In the genomic region with DNA sequence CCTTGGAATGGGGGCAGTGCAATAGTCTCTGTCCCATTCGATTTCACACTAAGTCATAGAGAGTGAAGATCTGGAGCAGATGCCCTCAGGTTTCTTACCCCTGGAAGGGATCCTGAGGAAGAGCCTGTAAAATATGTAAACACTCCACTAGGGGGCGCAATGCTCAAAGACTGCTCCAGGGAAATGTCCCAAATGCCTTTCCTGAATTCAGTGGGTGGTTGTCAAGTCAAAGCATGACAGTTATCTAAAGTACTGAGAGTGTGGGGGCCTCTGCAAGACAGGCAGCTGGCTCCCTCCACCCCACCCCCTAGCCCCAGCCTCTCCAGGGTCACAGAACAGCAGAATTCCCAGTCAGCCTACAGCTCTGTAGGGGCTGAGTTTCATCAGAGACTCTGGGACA, we compare ENCODE assay signal across 8 mouse cellular contexts. TPM values are rescaled to one million over a fixed set of nuclear protein-coding genes. Genes with fewer than 3 reads are reported as not detected.
A peak's percentile ranks its signal among the peaks of the same experiment; 100 is the strongest.
DNase-seq lines count a peak whose midpoint lies in the region; ATAC-seq and TF ChIP-seq lines count a peak whose summit lies in the region.
"Had no signal": no experiment of that assay in that cellular context is flagged by ENCODE, and none has a peak within 500 bp of the region (broad histone marks: within the 10 kb centered on the region; RNA-seq: fewer than 3 reads in every experiment).

No protein-coding gene starts in this region.

- intact Hi-C loops in gastrocnemius, postnatal 36 days (cut with DNase I) = no loop called here

- ATAC-seq in hindbrain, postnatal 0 days = peak; percentile 8; the same call in 1 of the 2 replicates

- TF ChIP-seq POLR2A in MEL (IDR thresholded peaks at IDR 0.05; ENCODE audit: control insufficient read depth in 1 of 2, insufficient read depth in 1 of 2, low read depth in 1 of 2, low read length in 2 of 2, poor library complexity in 1 of 2) = no peak

- H3K9me3 ChIP-seq in MEL (replicated peaks; ENCODE audit: insufficient read depth, low read length) = no peaks in the 10 kb centered on the region
- H3K9me3 ChIP-seq in hindbrain, postnatal 0 days (ENCODE audit: low read length) = no peaks in the 10 kb centered on the region

- TF ChIP-seq EP300 in MEL (IDR thresholded peaks at IDR 0.05; ENCODE audit: low read depth in 1 of 2, low read length in 2 of 2) = no peak

- peak; percentile 19 for TF ChIP-seq RAD21 in MEL (IDR thresholded peaks at IDR 0.05; ENCODE audit: low read depth, low read length)

- H3K4me1 ChIP-seq in MEL (ENCODE audit: control insufficient read depth in 1 of 2, insufficient read depth in 2 of 2, low read length in 2 of 2) = no peaks in the 10 kb centered on the region
- H3K4me1 ChIP-seq in hindbrain, postnatal 0 days (ENCODE audit: insufficient read depth, low read length) = 0 out of 2 replicates have a peak, but pooled peaks cover 6% of the 10 kb centered on the region

- H3K4me2 ChIP-seq in hindbrain, postnatal 0 days (ENCODE audit: low read depth, low read length) = no peak overlapping the region

- no peak overlapping the region for H3K27ac ChIP-seq in MEL (ENCODE audit: control insufficient read depth, low read depth, low read length)
- H3K27ac ChIP-seq in hindbrain, postnatal 0 days = no peak overlapping the region

- TF ChIP-seq CTCF in MEL (IDR thresholded peaks at IDR 0.05 in 2 of 3, conservative IDR thresholded peaks at IDR 0.05 in 1 of 3; ENCODE audit: control insufficient read depth in 1 of 3, insufficient read depth in 1 of 3, low read depth in 2 of 3, low read length in 3 of 3, poor library complexity in 1 of 3, severe bottlenecking in 1 of 3) = peak; percentile 46 to 64 (median 50)
- peak; percentile 61 for TF ChIP-seq CTCF in hindbrain, postnatal 0 days (IDR thresholded peaks at IDR 0.05; ENCODE audit: low read depth)

- WGBS in hindbrain, postnatal 0 days = 31% methylated on average over 2 of the region's 2 CpGs

- H3K27me3 ChIP-seq in MEL (ENCODE audit: control insufficient read depth in 1 of 2, insufficient read depth in 2 of 2, low read length in 2 of 2) = peaks cover 3 to 10% of the 10 kb centered on the region in 2 experiments; a peak in 3 of 4 replicates
- H3K27me3 ChIP-seq in hindbrain, postnatal 0 days (ENCODE audit: insufficient read depth, low read length) = no peaks in the 10 kb centered on the region

- H3K9ac ChIP-seq in MEL (ENCODE audit: control insufficient read depth, low read depth, low read length, poor library complexity, severe bottlenecking) = no peak overlapping the region
- H3K9ac ChIP-seq in hindbrain, postnatal 0 days (replicated peaks; ENCODE audit: low read length) = no peak overlapping the region

- DNase-seq in layer of hippocampus, adult 11-12 months (ENCODE audit: low spot score) = peak; percentile 25
- DNase-seq in layer of hippocampus, postnatal 36 days = no peak
- peak; percentile 47 to 50 for DNase-seq in B cell, adult 2 months
- DNase-seq in MEL (ENCODE audit: low read depth, low spot score) = peak; percentile 29
- peak; percentile 64 for DNase-seq in hindbrain, postnatal 0 days (ENCODE audit: low spot score)
- DNase-seq in right cerebral cortex, postnatal 10 days (ENCODE audit: low spot score in 2 of 2) = no peak
- DNase-seq in gastrocnemius, postnatal 36 days = no peak
- DNase-seq: heart, postnatal 10 days had no signal

- no peak overlapping the region for H3K4me3 ChIP-seq in MEL (ENCODE audit: control insufficient read depth in 1 of 2, insufficient read depth in 1 of 2, low read depth in 2 of 2, low read length in 2 of 2)
- no peak overlapping the region for H3K4me3 ChIP-seq in hindbrain, postnatal 0 days (ENCODE audit: low read length)

- H3K79me2 ChIP-seq in MEL (ENCODE audit: control insufficient read depth, insufficient read depth, low read length, poor library complexity) = no peaks in the 10 kb centered on the region

- no peaks in the 10 kb centered on the region for H3K36me3 ChIP-seq in MEL (ENCODE audit: control insufficient read depth in 1 of 2, insufficient read depth in 2 of 2, low read length in 2 of 2)
- no peaks in the 10 kb centered on the region for H3K36me3 ChIP-seq in hindbrain, postnatal 0 days (ENCODE audit: insufficient read depth, low read length)

TF ChIP-seq in MEL, 35 proteins besides CTCF, POLR2A, EP300 and RAD21:
- TF ChIP-seq SMC3 (IDR thresholded peaks at IDR 0.05; ENCODE audit: low read depth, low read length) (peak; percentile 36), USF2 (IDR thresholded peaks at IDR 0.05; ENCODE audit: borderline replicate concordance in 1 of 2, insufficient read depth in 1 of 2, low read depth in 1 of 2, low read length in 2 of 2) (no peak)

RNA-seq across cellular contexts. Expression of a gene that starts 27.7 kb away (rescaled TPM):
- total RNA-seq in layer of hippocampus, postnatal 36 days (2021) = 1 to 10 TPM in 1 of 2 experiments, under 1 TPM in 1; 0.87 to 2.6 TPM
- total RNA-seq in MEL (2012; rRNA removed) = not detected in 2 replicates
- not detected for polyA plus RNA-seq in MEL (2012; ENCODE audit: insufficient read depth in 1 of 2, insufficient read length in 2 of 2, low read depth in 1 of 2, low replicate concordance in 2 of 2, missing spikeins in 1 of 2)
- 4.0 and 5.4 TPM in 2 replicates for total RNA-seq in hindbrain, postnatal 0 days (2014; rRNA removed)
- 2.0 and 2.9 TPM in 2 replicates for polyA plus RNA-seq in hindbrain, postnatal 0 days (2015; fragmentation: Nextera tagmentation; extraction: Ambion mirVana)
- total RNA-seq in gastrocnemius, postnatal 36 days (2021) = under 1 TPM in 1 of 2 experiments, not detected in 1; 0.08 TPM

Comparison
In these comparisons a context has a peak if more than half of its experiments do, and no peak if none do; other contexts are left out.
1. DNase-seq: peak in layer of hippocampus, adult 11-12 months (single experiment), B cell, adult 2 months (2 of 2), MEL (single experiment) and hindbrain, postnatal 0 days (single experiment); none in layer of hippocampus, postnatal 36 days (0 of 2), right cerebral cortex, postnatal 10 days (0 of 2) and gastrocnemius, postnatal 36 days (0 of 2).